Mouse (Mus musculus): ENCODE measurements around the gene OR5BS1P. TPM values are rescaled to one million over a fixed set of nuclear protein-coding genes. Genes with fewer than 3 reads are reported as not detected.
"Not testable (repeated sequence)": the region's sequence is repeated elsewhere in the genome, so short reads cannot be mapped to it uniquely, and the experiment has no call there.

The OR5BS1P gene
- polyA plus RNA-seq (2015; fragmentation: Nextera tagmentation; extraction: Ambion mirVana): 0.03 TPM in 1 of 2 replicates, not detected in the other

DNA sequence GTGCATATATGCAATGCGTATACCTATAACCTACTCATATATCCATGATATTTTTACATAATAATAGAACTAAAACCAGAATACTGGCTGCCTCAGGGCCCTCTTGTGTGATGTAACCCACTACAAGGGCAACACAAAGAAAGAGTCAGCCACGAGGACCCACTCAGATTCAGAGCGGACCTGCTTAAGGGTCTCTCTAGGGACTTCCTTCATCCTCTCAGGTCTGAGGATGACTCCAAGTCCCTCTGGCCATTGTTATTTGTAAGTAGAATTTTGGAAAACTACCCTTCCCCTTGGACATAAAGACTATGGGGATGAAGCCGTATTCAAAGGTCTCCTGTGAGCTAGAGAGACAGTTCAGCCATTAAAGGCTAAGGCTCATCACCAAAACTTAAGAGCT, at the start of gene OR5BS1P:
Gene OR5BS1P, plus strand, starts transcription at position 301 of the 400 bp plus-strand sequence.
- no peak for DNase-seq (ENCODE audit: low spot score)

GRCm38 (mm10) chr15:98420897-98421296, 48.8 kb upstream of the OR5BS1P start:
- DNase-seq (ENCODE audit: low spot score): no peak

GRCm38 (mm10) chr15:98424326-98424725, 45.4 kb upstream of the OR5BS1P start:
- DNase-seq (ENCODE audit: low spot score): no peak

GRCm38 (mm10) chr15:98424753-98425152, 44.9 kb upstream of the OR5BS1P start:
- DNase-seq (ENCODE audit: low spot score): no peak

GRCm38 (mm10) chr15:98425188-98425587, 44.5 kb upstream of the OR5BS1P start:
- no peak for DNase-seq (ENCODE audit: low spot score)

- DNase-seq (ENCODE audit: low spot score): not testable (repeated sequence)
Observed at GRCm38 (mm10) chr15:98430925-98431324, 38.8 kb upstream of the OR5BS1P start, which contains the start of gene Olfr282. Gene Olfr282, plus strand, starts transcription at chr15:98431225.

DNA sequence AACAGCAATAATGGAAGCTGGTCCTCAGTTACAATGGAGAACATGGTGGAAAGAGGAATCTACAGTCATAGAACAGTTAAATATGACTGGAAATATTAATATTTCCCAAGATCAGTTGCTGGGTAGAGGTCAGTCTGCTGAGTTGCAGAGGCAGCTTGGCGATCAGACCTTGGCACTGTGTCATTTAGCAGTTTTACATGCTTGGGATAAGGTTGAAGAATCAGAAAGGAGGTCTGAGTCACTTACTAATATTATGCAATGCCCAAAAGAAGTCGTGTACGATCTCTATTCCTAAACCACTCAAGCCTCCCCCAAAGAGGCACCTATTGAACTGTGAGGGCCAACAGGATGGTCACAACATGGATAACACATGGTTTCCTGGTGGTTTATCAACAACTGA, 25.1 kb upstream of the OR5BS1P start:
- no peak for DNase-seq (ENCODE audit: low spot score)

DNA sequence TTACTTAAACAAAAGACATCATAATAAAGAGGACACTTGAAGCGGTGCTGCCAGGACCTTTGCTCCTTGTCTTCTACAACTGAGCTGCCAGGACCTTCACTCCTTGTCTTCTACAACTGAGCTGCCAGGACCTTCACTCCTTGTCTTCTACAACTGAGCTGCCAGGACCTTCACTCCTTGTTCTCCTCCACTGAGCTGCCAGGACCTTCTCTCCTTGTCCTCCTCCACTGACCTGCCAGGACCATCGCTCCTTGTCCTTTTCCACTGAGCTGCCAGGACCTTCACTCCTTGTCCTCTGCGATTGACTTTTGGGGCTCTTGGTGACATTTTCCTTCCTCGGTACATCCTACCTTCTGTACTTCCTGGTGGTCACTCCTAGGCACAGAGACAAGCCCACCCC, 21.2 kb upstream of the OR5BS1P start:
- no peak for DNase-seq (ENCODE audit: low spot score)

- no peak for DNase-seq (ENCODE audit: low spot score)
Observed at GRCm38 (mm10) chr15:98452288-98452687, 17.4 kb upstream of the OR5BS1P start, which contains the start of gene Olfr281. Gene Olfr281, plus strand, starts transcription at chr15:98452588.

DNA sequence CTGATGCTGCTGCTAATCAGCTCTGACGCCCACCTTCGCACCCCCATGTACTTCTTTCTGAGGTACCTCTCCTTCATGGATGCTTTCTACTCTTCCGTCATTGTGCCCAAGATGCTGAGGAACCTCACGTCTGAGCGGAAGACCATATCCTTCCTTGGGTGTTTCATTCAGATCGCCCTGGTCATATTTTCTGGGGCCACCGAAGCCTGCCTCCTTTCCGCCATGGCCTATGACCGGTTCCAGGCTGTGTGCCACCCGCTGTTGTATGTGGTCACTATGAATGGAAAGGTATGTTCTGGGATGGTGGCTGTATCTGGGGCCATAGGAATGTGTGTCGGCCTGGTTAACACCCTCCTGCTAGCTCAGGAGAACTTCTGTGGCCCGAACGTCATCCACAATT, 1.8 kb downstream of the OR5BS1P start:
- no peak for DNase-seq (ENCODE audit: low spot score)

- DNase-seq (ENCODE audit: low spot score): no peak
Observed at GRCm38 (mm10) chr15:98474958-98475357, 5.3 kb downstream of the OR5BS1P start.

DNA sequence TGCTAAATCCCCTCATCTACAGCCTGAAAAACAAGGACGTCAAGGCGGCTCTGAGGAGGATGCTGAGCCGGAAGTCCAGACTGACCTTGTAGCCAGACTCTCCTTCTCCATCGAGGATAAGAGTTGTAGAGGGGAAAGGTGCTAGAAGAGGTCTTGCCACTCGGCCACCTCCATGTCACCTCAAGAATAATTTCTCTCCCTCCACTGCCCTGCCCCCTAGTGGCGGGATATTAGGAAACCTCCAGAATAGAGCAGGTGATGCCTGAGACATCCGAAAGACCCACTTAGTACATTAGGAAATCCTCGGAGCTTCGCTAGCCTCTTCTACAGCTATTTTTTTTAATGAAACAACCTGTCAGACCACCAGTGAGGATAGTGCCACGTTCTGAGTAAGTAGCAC, 5.7 kb downstream of the OR5BS1P start:
- DNase-seq (ENCODE audit: low spot score): peak; percentile 51

- no peak for DNase-seq (ENCODE audit: low spot score)
Observed at GRCm38 (mm10) chr15:98476281-98476680, 6.6 kb downstream of the OR5BS1P start.

DNA sequence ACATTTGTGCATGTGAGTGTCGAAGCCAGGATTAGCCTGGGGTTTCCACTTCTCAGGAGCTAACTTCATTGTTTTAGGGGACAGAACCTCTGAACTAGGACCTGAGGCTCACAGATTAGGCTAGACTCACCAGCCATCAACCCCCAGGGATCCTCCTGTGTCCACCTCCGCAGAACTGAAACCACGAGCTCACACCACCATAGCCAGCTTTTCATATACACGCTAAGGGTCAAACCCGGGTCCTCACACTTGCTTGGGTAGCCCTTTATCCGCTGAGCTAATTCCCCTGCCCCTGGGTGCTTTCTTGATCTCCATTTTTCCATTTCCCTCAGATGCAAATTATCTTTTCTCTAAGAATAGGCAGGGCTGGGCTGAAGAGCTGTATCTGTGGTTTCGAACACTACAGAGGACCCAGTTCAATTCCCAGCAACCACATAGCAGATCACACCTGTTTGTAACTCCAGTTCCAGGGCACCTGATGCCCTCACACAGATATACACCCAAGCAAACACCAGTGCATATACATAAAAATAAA, 9.9 kb downstream of the OR5BS1P start:
- DNase-seq (ENCODE audit: low spot score): no peak

GRCm38 (mm10) chr15:98482701-98483100, 13.0 kb downstream of the OR5BS1P start, which contains the start of gene Lalba:
Gene Lalba, minus strand, starts transcription at chr15:98482721.
- no peak for DNase-seq (ENCODE audit: low spot score)

DNA sequence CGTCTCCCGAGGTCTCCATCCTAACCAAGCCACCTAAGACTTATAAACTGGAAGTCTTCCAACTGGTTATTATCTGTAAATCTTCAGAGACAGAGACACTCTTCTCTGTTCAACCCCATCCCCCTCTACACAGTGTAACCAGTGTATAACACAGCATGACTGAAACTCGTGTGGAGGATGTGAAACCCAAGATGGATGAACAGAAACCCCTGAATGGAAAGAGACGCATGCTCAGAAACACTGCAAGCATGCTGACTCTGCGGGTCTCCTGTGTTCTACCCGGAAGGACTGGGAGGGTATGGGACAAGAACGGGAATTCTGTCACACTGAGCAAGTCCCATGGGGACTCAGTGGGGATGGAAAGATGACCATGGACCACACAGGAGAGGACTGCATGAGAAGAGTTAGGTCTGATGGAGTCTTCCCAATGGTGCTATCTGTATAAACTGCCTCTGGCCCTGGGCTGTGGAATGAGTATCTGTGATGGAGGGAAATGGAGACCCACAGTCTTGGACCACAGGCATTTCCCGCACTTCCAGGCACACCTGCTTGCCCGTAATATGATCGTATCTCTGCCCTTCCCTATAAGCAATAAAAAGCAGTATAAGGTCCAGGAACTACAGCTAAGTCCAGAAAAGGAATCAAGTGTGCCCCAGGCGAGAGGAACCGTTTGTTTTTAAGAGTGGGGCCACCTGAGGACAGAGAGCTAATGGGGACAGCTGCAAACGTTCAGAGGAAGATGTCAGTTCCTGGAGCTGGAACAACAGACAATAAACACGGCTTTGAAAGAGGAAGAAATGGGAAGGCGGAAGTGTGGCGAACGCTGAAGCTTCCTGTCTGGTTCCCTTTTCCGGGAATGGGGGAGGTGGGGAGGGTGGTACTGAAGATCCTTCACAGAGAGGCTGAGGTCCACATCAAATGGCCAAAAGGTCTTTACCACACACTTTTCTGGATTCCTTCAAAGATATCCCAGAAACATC, 14.5 kb downstream of the OR5BS1P start:
- no peak for DNase-seq (ENCODE audit: low spot score)

GRCm38 (mm10) chr15:98486433-98487021, 16.8 kb downstream of the OR5BS1P start:
- peak; percentile 20 for DNase-seq (ENCODE audit: low spot score)

DNA sequence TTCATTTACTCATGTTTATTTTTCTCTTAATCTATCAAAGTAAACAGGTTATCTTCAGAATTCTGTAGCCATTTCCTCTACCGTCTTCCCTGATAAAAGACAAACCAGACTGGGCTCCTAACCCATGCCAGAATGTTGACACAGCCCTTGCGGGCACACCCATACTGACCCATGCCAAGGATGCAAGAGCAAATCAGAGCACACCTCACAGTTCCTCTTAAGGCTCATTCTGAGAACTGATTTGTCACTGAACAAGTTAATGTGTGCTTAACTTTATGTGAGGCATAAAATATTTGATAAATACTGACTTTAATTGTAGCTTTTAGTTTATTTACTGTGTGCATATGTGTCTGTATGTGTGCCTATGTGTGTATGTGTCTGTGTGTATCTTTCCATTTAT, 21.6 kb downstream of the OR5BS1P start:
- no peak for DNase-seq (ENCODE audit: low spot score)

DNA sequence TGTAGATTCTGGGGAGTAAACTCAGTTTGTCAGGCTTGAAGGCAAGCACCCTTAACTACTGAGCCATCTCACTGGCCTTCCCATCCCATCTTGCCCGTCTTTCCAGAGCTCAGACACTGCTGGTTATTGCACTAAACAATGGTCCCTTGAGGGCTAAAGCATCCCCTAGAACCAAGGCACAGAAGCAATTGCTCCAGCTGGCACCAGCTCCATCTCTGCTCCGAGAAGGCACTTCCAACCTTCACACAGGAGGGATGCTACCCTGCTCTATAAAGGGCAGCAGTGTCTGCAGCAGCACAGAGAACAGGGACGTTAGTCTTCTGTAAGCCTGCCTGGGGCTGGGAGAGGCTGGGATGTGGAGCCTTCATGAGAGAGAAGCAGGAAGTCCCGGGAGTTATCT, 22.4 kb downstream of the OR5BS1P start, which contains the start of gene Olfr279:
Gene Olfr279, plus strand, starts transcription at position 301 of the 400 bp plus-strand sequence.
- no peak for DNase-seq (ENCODE audit: low spot score)

GRCm38 (mm10) chr15:98497631-98498030, 27.9 kb downstream of the OR5BS1P start:
- no peak for DNase-seq (ENCODE audit: low spot score)

- no peak for DNase-seq (ENCODE audit: low spot score)
Observed at GRCm38 (mm10) chr15:98503317-98503716, 33.6 kb downstream of the OR5BS1P start.

DNA sequence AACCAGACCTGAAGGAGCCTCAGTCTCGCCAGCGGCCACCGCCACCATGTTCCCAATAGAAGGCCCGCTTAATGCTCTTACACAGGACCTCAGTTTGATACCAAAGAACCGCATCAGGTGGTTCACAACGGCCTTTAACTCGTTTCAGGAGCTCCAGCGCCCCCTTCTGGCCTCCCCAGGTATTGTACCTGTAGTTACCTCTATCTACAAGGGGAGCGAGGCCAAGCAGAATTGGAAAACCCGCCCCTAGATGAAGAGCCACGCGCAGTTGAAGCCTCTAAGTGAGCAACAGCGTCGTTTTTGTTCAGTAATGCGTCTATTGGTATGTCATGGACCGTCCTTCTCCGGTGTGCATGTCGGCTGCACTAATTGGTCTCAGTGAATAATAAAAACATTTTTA, 34.8 kb downstream of the OR5BS1P start:
- peak; percentile 83 for DNase-seq (ENCODE audit: low spot score)

Data from thymus, postnatal 0 days (tissue).